Mouse (Mus musculus): ENCODE results near the gene Btg2. TPM values are rescaled to one million over a fixed set of nuclear protein-coding genes. Genes with fewer than 3 reads are reported as not detected.

Gene Btg2
- polyA plus RNA-seq, 1 experiment from 2014 or later = 22.1 TPM

DNA sequence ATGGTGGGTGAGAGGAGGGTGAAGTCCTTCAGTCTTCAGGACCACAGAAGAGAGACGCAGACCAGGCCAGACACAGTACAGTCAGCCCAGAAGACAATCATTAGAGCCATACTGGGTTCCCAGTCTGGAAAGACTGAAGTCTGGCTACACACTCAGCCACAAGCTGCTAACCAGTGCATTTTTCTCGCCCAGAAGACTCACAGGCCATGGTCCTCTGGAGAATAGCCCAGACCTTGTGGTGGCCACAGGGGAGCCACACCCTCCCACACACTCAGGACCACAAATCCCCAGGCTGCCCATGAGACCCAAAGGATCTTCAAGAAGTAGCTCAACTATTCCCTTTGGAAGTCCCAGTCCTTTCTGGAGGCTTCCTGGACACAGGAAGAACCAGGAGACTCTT lies 39.6 kb downstream of the Btg2 start:
- 84% methylated on average over 2 of the region's 2 CpGs for WGBS
- H3K4me2 ChIP-seq (ENCODE audit: low read depth, severe bottlenecking) = no peak overlapping the region
- no peaks in the 10 kb centered on the region for H3K36me3 ChIP-seq (ENCODE audit: control insufficient read depth, insufficient read depth, low read length)
- H3K9me3 ChIP-seq (ENCODE audit: control insufficient read depth, low read length) = no peaks in the 10 kb centered on the region
- DNase-seq (ENCODE audit: low spot score) (no peak), ATAC-seq (ENCODE audit: insufficient number of reproducible peaks, low FRiP score, low TSS enrichment, low read depth) (no peak)
- H3K9ac ChIP-seq (ENCODE audit: low read length) = no peak overlapping the region
- H3K27me3 ChIP-seq (ENCODE audit: control insufficient read depth, insufficient read depth, low read length) = no peaks in the 10 kb centered on the region
- peaks cover 3% of the 10 kb centered on the region; the same call in 1 of the 2 replicates for H3K4me1 ChIP-seq (ENCODE audit: control insufficient read depth, insufficient read depth, low read length)
- H3K4me3 ChIP-seq (ENCODE audit: low read depth, low read length) = no peak overlapping the region
- H3K27ac ChIP-seq (replicated peaks; ENCODE audit: low read depth, low read length) = no peak overlapping the region

DNA sequence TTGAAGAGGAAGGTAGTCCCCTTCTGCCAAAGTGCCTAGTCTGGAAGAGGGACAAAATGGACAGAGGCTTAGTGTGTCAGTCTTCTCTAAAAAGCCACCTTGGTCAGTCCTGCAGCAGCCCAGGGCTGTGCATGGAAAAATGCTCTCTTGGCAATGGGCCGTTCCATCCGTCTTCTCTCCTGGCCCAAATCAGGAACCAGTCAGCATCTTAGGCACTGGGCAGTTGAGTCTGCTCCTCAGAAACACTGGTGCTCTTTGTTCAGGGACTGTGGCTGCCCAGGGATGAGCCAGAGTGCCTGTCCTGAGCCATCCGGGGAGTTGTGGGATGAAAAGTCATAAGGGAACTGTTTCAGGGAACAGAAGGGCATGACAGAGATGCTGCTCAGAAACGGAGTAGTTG lies 40.6 kb downstream of the Btg2 start:
- Histone ChIP-seq H3K4me2 (ENCODE audit: low read depth, severe bottlenecking) (no peak overlapping the region), H3K9ac (ENCODE audit: low read length) (no peak overlapping the region), H3K4me1 (ENCODE audit: control insufficient read depth, insufficient read depth, low read length) (peaks cover 3% of the 10 kb centered on the region; the same call in 1 of the 2 replicates), H3K36me3 (ENCODE audit: control insufficient read depth, insufficient read depth, low read length) (no peaks in the 10 kb centered on the region), H3K27me3 (ENCODE audit: control insufficient read depth, insufficient read depth, low read length) (no peaks in the 10 kb centered on the region), H3K27ac (replicated peaks; ENCODE audit: low read depth, low read length) (no peak overlapping the region), H3K9me3 (ENCODE audit: control insufficient read depth, low read length) (no peaks in the 10 kb centered on the region), H3K4me3 (ENCODE audit: low read depth, low read length) (no peak overlapping the region)
- ATAC-seq (ENCODE audit: insufficient number of reproducible peaks, low FRiP score, low TSS enrichment, low read depth) = no peak
- no peak for DNase-seq (ENCODE audit: low spot score)
- WGBS = 84% methylated on average over 4 of the region's 4 CpGs

DNA sequence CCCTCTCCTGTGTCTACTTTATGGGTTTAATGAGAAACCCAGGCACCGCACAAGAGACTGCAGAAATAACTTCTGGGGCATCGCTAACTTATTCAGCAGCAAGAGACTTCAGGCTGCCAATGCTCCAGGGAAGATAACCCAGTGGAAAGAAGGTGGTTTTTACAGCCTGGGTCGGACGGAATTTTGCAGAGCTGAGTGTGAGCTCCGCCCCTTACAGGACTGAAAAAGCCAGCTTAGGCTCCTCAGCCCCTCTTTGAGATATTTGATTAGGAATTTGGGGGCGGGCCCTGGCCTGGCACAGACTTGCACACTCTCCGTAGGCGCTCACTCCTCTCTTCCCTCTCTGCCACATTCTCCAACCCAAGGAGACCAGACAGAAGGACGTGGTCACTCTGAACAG lies 41.7 kb downstream of the Btg2 start, which contains the start of gene Fmod:
TSS of gene Fmod (plus strand) at position 83 of the 400 bp plus-strand sequence.
- Histone ChIP-seq H3K27ac (replicated peaks; ENCODE audit: low read depth, low read length) (no peak within 1 kb of the TSS), H3K4me2 (ENCODE audit: low read depth, severe bottlenecking) (no peak within 1 kb of the TSS), H3K9me3 (ENCODE audit: control insufficient read depth, low read length) (no peaks in the 10 kb centered on the region), H3K9ac (ENCODE audit: low read length) (no peak within 1 kb of the TSS), H3K4me1 (ENCODE audit: control insufficient read depth, insufficient read depth, low read length) (no peaks in the 10 kb centered on the region), H3K36me3 (ENCODE audit: control insufficient read depth, insufficient read depth, low read length) (no peaks in the 10 kb centered on the region), H3K4me3 (ENCODE audit: low read depth, low read length) (no peak within 1 kb of the TSS), H3K27me3 (ENCODE audit: control insufficient read depth, insufficient read depth, low read length) (no peaks in the 10 kb centered on the region)
- WGBS = 41% methylated on average over 9 of the region's 9 CpGs
- ATAC-seq (ENCODE audit: insufficient number of reproducible peaks, low FRiP score, low TSS enrichment, low read depth) (no peak), DNase-seq (ENCODE audit: low spot score) (peak; percentile 38)

GRCm38 (mm10) chr1:134036492-134036891 lies 42.4 kb downstream of the Btg2 start:
- DNase-seq (ENCODE audit: low spot score) = no peak
- WGBS = 67% methylated on average over 2 of the region's 2 CpGs
- H3K36me3 ChIP-seq (ENCODE audit: control insufficient read depth, insufficient read depth, low read length) = no peaks in the 10 kb centered on the region
- no peaks in the 10 kb centered on the region for H3K4me1 ChIP-seq (ENCODE audit: control insufficient read depth, insufficient read depth, low read length)
- no peak overlapping the region for H3K9ac ChIP-seq (ENCODE audit: low read length)
- H3K27me3 ChIP-seq (ENCODE audit: control insufficient read depth, insufficient read depth, low read length) = no peaks in the 10 kb centered on the region
- H3K9me3 ChIP-seq (ENCODE audit: control insufficient read depth, low read length) = no peaks in the 10 kb centered on the region
- ATAC-seq (ENCODE audit: insufficient number of reproducible peaks, low FRiP score, low TSS enrichment, low read depth) = no peak
- H3K27ac ChIP-seq (replicated peaks; ENCODE audit: low read depth, low read length) = no peak overlapping the region
- no peak overlapping the region for H3K4me2 ChIP-seq (ENCODE audit: low read depth, severe bottlenecking)
- H3K4me3 ChIP-seq (ENCODE audit: low read depth, low read length) = no peak overlapping the region

- H3K36me3 ChIP-seq (ENCODE audit: control insufficient read depth, insufficient read depth, low read length) = no peaks in the 10 kb centered on the region
- ATAC-seq (ENCODE audit: insufficient number of reproducible peaks, low FRiP score, low TSS enrichment, low read depth) (no peak), DNase-seq (ENCODE audit: low spot score) (no peak)
- H3K27me3 ChIP-seq (ENCODE audit: control insufficient read depth, insufficient read depth, low read length) = no peaks in the 10 kb centered on the region
- no peak overlapping the region for H3K27ac ChIP-seq (replicated peaks; ENCODE audit: low read depth, low read length)
- H3K4me1 ChIP-seq (ENCODE audit: control insufficient read depth, insufficient read depth, low read length) = no peaks in the 10 kb centered on the region
- no peaks in the 10 kb centered on the region for H3K9me3 ChIP-seq (ENCODE audit: control insufficient read depth, low read length)
- no peak overlapping the region for H3K9ac ChIP-seq (ENCODE audit: low read length)
- H3K4me3 ChIP-seq (ENCODE audit: low read depth, low read length) = no peak overlapping the region
- 89% methylated on average over 14 of the region's 14 CpGs for WGBS
- H3K4me2 ChIP-seq (ENCODE audit: low read depth, severe bottlenecking) = no peak overlapping the region
These were observed 50.6 kb downstream of the Btg2 start for GRCm38 (mm10) chr1:134028161-134028846.

DNA sequence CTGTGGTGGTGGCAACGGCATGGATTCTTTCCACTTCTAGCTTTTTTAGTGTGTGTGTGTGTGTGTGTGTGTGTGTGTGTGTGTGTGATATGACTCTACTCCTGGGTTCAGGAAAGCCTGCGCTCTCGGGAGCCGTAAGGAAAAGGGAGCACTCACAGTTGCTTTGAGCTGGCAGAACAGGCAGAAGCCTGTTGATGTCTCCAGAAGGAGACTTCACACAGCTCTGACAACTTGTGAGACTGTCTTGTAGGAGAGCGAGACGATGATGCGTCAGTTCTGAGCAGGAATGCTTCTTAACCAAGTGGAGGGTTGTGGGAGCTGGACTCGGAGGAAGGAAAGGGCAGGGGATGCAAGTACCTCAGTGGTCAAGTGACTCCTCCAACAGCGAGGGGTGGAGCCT lies 52.2 kb downstream of the Btg2 start:
- Histone ChIP-seq H3K27ac (replicated peaks; ENCODE audit: low read depth, low read length) (no peak overlapping the region), H3K9me3 (ENCODE audit: control insufficient read depth, low read length) (no peaks in the 10 kb centered on the region), H3K9ac (ENCODE audit: low read length) (no peak overlapping the region), H3K36me3 (ENCODE audit: control insufficient read depth, insufficient read depth, low read length) (no peaks in the 10 kb centered on the region), H3K27me3 (ENCODE audit: control insufficient read depth, insufficient read depth, low read length) (no peaks in the 10 kb centered on the region), H3K4me2 (ENCODE audit: low read depth, severe bottlenecking) (no peak overlapping the region), H3K4me3 (ENCODE audit: low read depth, low read length) (no peak overlapping the region), H3K4me1 (ENCODE audit: control insufficient read depth, insufficient read depth, low read length) (no peaks in the 10 kb centered on the region)
- WGBS = 85% methylated on average over 9 of the region's 9 CpGs
- DNase-seq (ENCODE audit: low spot score) (no peak), ATAC-seq (ENCODE audit: insufficient number of reproducible peaks, low FRiP score, low TSS enrichment, low read depth) (no peak)

DNA sequence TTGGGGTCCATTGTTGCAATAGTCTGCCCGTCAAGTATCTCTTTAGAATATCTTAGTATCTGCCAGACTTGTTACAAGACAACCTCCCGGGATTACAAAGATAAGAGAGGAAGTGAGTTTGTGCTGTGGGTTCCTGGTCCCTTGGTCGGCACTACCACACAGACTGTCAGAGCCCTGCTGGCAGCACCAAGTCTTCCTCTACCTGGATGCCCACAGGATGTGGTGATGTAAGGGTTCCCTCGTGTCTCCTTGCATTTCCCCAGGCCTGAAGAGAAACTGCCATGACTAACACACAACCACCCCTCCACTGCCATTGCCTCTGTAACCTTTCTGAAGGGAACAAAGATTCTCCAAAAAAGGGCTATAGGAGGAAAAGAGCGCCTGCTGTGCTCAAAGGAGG lies 52.9 kb downstream of the Btg2 start:
- no peak for DNase-seq (ENCODE audit: low spot score)
- Histone ChIP-seq H3K4me3 (ENCODE audit: low read depth, low read length) (no peak overlapping the region), H3K9me3 (ENCODE audit: control insufficient read depth, low read length) (no peaks in the 10 kb centered on the region), H3K36me3 (ENCODE audit: control insufficient read depth, insufficient read depth, low read length) (no peaks in the 10 kb centered on the region), H3K27ac (replicated peaks; ENCODE audit: low read depth, low read length) (no peak overlapping the region), H3K9ac (ENCODE audit: low read length) (no peak overlapping the region), H3K4me2 (ENCODE audit: low read depth, severe bottlenecking) (no peak overlapping the region), H3K27me3 (ENCODE audit: control insufficient read depth, insufficient read depth, low read length) (no peaks in the 10 kb centered on the region), H3K4me1 (ENCODE audit: control insufficient read depth, insufficient read depth, low read length) (no peaks in the 10 kb centered on the region)
- no peak for ATAC-seq (ENCODE audit: insufficient number of reproducible peaks, low FRiP score, low TSS enrichment, low read depth)
- WGBS = 74% methylated on average over 5 of the region's 5 CpGs

Data from limb, embryonic 11.5 days (tissue).